Mouse (Mus musculus) limb, embryonic 15.5 days (tissue): ENCODE results near the gene Vmn1r181. TPM values are rescaled to one million over a fixed set of nuclear protein-coding genes. Genes with fewer than 3 reads are reported as not detected.
"Not testable (repeated sequence)": the region's sequence is repeated elsewhere in the genome, so short reads cannot be mapped to it uniquely, and the experiment has no call there.

Experiments used
- ATAC-seq: fragments of 200-750 bp; cut with Nextera tagmentation; 2 replicates; pipeline ENCODE4 v1.8.0; 2017; ENCODE audit warnings: low read depth, moderate TSS enrichment; ENCODE audit not compliant: insufficient number of reproducible peaks, low FRiP score, low TSS enrichment
- H3K27ac ChIP-seq: fragments of 300-500 bp; sonication (generic); 2 replicates; pipeline ENCODE4 v1.5.1; 2015; ENCODE audit warnings: moderate library complexity, mild to moderate bottlenecking, inconsistent platforms
- H3K27me3 ChIP-seq: fragments of 300-500 bp; sonication (generic); 2 replicates; pipeline ENCODE4 v1.6.1; 2015; ENCODE audit warnings: inconsistent platforms
- H3K36me3 ChIP-seq: fragments of 300-500 bp; sonication (generic); 2 replicates; pipeline ENCODE4 v1.6.1; 2015; ENCODE audit warnings: inconsistent platforms
- H3K4me1 ChIP-seq: fragments of 300-500 bp; sonication (generic); 2 replicates; pipeline ENCODE4 v1.6.1; 2015; ENCODE audit warnings: inconsistent platforms
- H3K4me2 ChIP-seq: fragments of 300-500 bp; sonication (generic); 2 replicates; pipeline ENCODE4 v1.6.1; 2015; ENCODE audit warnings: mild to moderate bottlenecking, inconsistent platforms
- H3K4me3 ChIP-seq: fragments of 300-500 bp; sonication (generic); 2 replicates; pipeline ENCODE4 v1.5.1; 2015; ENCODE audit warnings: mild to moderate bottlenecking, inconsistent platforms
- H3K9ac ChIP-seq: fragments of 300-500 bp; sonication (generic); 2 replicates; pipeline ENCODE4 v1.6.1; 2015; ENCODE audit warnings: inconsistent platforms
- H3K9me3 ChIP-seq: fragments of 300-500 bp; sonication (generic); 2 replicates; pipeline ENCODE4 v1.6.1; 2016; ENCODE audit warnings: inconsistent platforms
- WGBS: fragments of 180-500 bp; shearing (Covaris S2); methylation state at CpG from one replicate; pipeline ENCODE4 v1.1.7; 2015; 5-methylcytosine and 5-hydroxymethylcytosine counted together
- polyA plus RNA-seq: library from polyadenylated mRNA; unstranded; fragments of >200 nt; fragmentation: Nextera tagmentation; extraction: Ambion mirVana; gene quantifications from 2 replicates; pipeline ENCODE4 v1.2.1, GENCODE M21; 2015

The Vmn1r181 gene
- not detected in 2 replicates for polyA plus RNA-seq

DNA sequence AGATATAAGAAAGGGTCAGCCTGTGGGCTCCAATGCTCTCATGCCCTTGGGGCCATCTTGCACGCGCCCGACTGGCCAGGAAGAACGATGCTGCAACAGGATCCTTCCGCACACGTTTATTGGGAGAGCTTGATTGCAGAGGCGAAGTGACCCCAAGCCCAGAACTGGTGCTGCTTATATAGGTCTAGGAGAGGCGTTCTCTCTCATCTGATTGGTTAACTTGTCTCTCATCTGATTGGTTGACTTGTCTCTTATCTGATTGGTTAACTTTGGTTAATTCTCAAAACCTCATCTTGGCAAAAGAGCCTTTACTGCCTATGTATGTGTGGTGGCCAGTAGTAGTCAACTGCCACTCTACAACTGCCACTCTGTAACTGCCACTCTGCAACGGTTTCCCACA lies at the start of gene Vmn1r181:
Gene Vmn1r181, plus strand, starts transcription at position 301 of the 400 bp plus-strand sequence.
- WGBS: 82% methylated on average over 9 of the region's 9 CpGs
- H3K9ac ChIP-seq, H3K4me2 ChIP-seq, H3K4me3 ChIP-seq, ATAC-seq, H3K36me3 ChIP-seq, H3K4me1 ChIP-seq, H3K27me3 ChIP-seq, H3K27ac ChIP-seq, H3K9me3 ChIP-seq: not testable (repeated sequence)

DNA sequence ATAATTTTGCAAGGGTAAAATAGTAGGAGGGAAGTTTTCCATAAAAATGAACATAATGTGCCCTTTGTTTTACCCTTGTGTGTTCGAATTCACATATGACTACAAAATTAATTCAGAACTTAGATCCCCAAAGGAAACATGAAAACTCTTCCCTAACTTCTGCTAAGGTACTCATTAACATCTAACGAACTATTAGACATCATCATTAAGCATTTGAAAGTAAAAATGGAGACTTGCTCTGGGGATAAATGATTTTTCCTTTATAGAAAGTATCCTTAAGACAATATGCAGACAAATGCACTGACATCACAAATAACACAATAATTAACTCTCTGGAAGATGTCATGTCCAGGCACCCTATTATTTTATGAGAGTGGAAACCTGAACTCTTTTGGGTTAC lies 47.7 kb upstream of the Vmn1r181 start, which contains the start of gene Vmn1r179:
Gene Vmn1r179, plus strand, starts transcription at position 301 of the 400 bp plus-strand sequence.
- H3K9me3 ChIP-seq: no peaks in the 10 kb centered on the region
- WGBS: 41% methylated on average over 2 of the region's 2 CpGs
- no peaks in the 10 kb centered on the region for H3K4me1 ChIP-seq
- H3K27ac ChIP-seq: no peak within 1 kb of the TSS
- no peak within 1 kb of the TSS for H3K9ac ChIP-seq
- no peak within 1 kb of the TSS for H3K4me2 ChIP-seq
- no peak for ATAC-seq
- H3K4me3 ChIP-seq: no peak within 1 kb of the TSS
- no peaks in the 10 kb centered on the region for H3K36me3 ChIP-seq
- H3K27me3 ChIP-seq: no peaks in the 10 kb centered on the region

DNA sequence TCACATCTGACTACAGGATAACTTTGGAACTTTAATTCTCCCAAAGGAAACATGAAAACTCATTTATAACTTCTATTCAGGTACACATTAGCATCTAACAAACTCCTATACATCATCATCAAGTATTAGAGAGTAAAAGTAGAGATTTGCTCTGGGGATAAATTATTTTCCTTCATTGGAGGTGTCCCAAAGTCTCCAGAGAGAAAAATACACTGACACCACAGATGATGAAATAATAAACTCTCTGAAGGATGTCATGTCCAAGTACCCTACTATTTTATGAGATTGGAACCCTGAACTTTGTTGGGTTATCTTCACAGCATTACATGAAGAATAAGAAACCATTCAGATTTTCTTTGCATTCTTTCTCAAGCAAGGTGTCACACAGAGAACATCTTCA lies 24.1 kb upstream of the Vmn1r181 start, which contains the start of gene Vmn1r180:
Gene Vmn1r180, plus strand, starts transcription at position 301 of the 400 bp plus-strand sequence.
- H3K4me3 ChIP-seq: no peak within 1 kb of the TSS
- no peaks in the 10 kb centered on the region for H3K9me3 ChIP-seq
- no peaks in the 10 kb centered on the region for H3K36me3 ChIP-seq
- no peaks in the 10 kb centered on the region for H3K4me1 ChIP-seq
- ATAC-seq: no peak
- H3K27me3 ChIP-seq: no peaks in the 10 kb centered on the region
- H3K4me2 ChIP-seq: no peak within 1 kb of the TSS
- no peak within 1 kb of the TSS for H3K27ac ChIP-seq
- no peak within 1 kb of the TSS for H3K9ac ChIP-seq

DNA sequence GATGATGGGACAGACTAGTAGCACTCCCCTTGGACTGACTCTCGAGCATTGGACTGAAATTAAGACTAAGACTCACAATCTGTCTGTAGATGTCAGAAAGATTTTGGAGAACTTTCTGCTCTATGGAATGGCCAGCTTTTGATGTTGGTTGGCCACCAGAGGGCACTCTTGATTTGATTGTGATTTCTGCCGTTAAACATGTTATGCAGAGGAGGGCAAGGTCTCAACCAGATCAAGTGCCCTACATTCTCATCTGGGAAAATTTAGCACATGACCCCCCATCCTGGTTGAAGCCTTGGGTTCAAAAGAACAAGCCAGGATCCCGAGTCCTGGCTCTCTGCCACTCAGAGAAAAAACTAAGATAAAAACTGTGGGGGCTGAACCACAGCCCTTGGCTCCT lies 6.4 kb upstream of the Vmn1r181 start:
- H3K4me2 ChIP-seq, H3K9ac ChIP-seq, H3K4me1 ChIP-seq, H3K4me3 ChIP-seq, H3K27ac ChIP-seq, ATAC-seq, H3K27me3 ChIP-seq, H3K36me3 ChIP-seq, H3K9me3 ChIP-seq: not testable (repeated sequence)
- WGBS: 47% methylated on average over 3 of the region's 3 CpGs

DNA sequence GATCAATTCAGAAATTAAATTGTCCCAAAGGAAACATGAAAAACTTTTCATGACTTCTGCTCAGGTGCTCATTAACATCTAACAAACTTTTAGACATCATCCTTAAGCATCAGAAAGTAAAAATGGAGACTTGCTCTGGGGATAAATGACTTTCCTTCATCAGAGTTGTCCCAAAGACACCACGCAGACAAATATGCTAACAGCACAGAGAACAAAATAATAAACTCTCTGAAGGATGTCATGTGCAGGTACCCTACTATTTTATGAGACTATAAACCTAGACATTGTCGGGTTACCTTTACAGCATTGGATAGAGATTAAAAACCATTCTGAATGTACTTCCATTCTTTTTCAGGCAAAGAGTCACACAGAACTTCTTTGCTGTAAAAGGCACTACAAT lies 27.0 kb downstream of the Vmn1r181 start, which contains the start of gene V1rd19:
Gene V1rd19, plus strand, starts transcription at position 301 of the 400 bp plus-strand sequence.
- H3K36me3 ChIP-seq: no peaks in the 10 kb centered on the region
- H3K27ac ChIP-seq: no peak within 1 kb of the TSS
- no peak within 1 kb of the TSS for H3K4me3 ChIP-seq

More for the DNA sequence above, 27.0 kb downstream of the Vmn1r181 start, which contains the start of gene V1rd19:
- no peak within 1 kb of the TSS for H3K4me2 ChIP-seq
- WGBS: 60% methylated on average over 2 of the region's 2 CpGs
- no peaks in the 10 kb centered on the region for H3K27me3 ChIP-seq
- no peaks in the 10 kb centered on the region for H3K4me1 ChIP-seq
- no peaks in the 10 kb centered on the region for H3K9me3 ChIP-seq
- H3K9ac ChIP-seq: no peak within 1 kb of the TSS
- ATAC-seq: no peak

Other genes starting within 250 kb of the Vmn1r181 start
- gene Vmn1r174, start 222.3 kb upstream of the Vmn1r181 start, polyA plus RNA-seq: not detected in 2 replicates
- gene Vmn1r175, start 164.0 kb upstream of the Vmn1r181 start, polyA plus RNA-seq: not detected in 2 replicates
- gene Vmn1r176, start 137.2 kb upstream of the Vmn1r181 start, polyA plus RNA-seq: not detected in 2 replicates
- not detected in 2 replicates for gene Vmn1r177, start 108.2 kb upstream of the Vmn1r181 start, polyA plus RNA-seq
- not detected in 2 replicates for gene Vmn1r178, start 82.6 kb upstream of the Vmn1r181 start, polyA plus RNA-seq
- not detected in 2 replicates for gene Vmn1r179, start 47.6 kb upstream of the Vmn1r181 start, polyA plus RNA-seq
- gene Vmn1r180, start 24.0 kb upstream of the Vmn1r181 start, polyA plus RNA-seq: not detected in 2 replicates
- not detected in 2 replicates for gene V1rd19, start 27.1 kb downstream of the Vmn1r181 start, polyA plus RNA-seq
- gene Vmn1r183, start 78.6 kb downstream of the Vmn1r181 start, polyA plus RNA-seq: not detected in 2 replicates
- 19.1 and 20.4 TPM in 2 replicates for gene Zfp180, start 107.3 kb downstream of the Vmn1r181 start, polyA plus RNA-seq
- gene Zfp112, start 137.7 kb downstream of the Vmn1r181 start, polyA plus RNA-seq: 6.9 and 7.9 TPM in 2 replicates
- 16.9 and 19.7 TPM in 2 replicates for gene Zfp235, start 159.6 kb downstream of the Vmn1r181 start, polyA plus RNA-seq
- 5.2 and 6.1 TPM in 2 replicates for gene Zfp114, start 200.4 kb downstream of the Vmn1r181 start, polyA plus RNA-seq
- gene Zfp111, start 236.8 kb downstream of the Vmn1r181 start, polyA plus RNA-seq: 10.4 and 11.7 TPM in 2 replicates